Mouse (Mus musculus): Measurements from ENCODE around the gene Tnfaip8l2. TPM values are rescaled to one million over a fixed set of nuclear protein-coding genes. Genes with fewer than 3 reads are reported as not detected.
A peak's percentile ranks its signal among the peaks of the same experiment; 100 is the strongest.

Tnfaip8l2 gene
- polyA plus RNA-seq (2015; fragmentation: Nextera tagmentation; extraction: Ambion mirVana) = 3.0 and 3.6 TPM in 2 replicates

- peak; percentile 56; the same call in 1 of the 2 replicates for ATAC-seq (replicated peaks)
- Histone ChIP-seq H3K4me2 (no peak within 1 kb of the TSS), H3K27me3 (replicated peaks) (no peaks in the 10 kb centered on the region), H3K4me1 (no peaks in the 10 kb centered on the region), H3K4me3 (no peak within 1 kb of the TSS), H3K9me3 (no peaks in the 10 kb centered on the region), H3K36me3 (replicated peaks) (peaks cover 5% of the 10 kb centered on the region; the same call in 1 of the 2 replicates), H3K9ac (no peak within 1 kb of the TSS), H3K27ac (no peak within 1 kb of the TSS)
- WGBS = 83% methylated on average over 10 of the region's 10 CpGs
Observed at GRCm38 (mm10) chr3:95141952-95142616, at the start of gene Tnfaip8l2. TSS of gene Tnfaip8l2 (minus strand) at chr3:95142360.

DNA sequence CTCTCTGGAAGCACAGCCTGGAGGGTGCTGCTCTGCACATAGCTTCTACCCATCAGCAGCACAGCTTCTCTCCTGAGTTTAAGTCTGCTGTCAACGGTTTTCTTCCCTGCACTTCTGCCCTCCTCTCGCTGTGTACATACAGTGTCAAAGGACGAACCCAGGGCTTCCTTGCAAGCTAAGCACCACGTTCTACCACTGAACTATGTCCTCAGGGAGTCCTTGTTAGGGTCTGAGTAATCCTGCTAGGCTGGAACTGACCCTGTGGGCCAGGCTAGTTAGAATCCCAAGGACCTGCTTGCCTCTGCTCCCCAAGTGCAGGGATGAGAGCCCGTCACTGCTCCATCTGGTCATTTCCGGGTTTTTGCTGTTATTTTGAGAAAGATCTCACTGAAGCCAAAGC is 44.7 kb upstream of the Tnfaip8l2 start:
- Histone ChIP-seq H3K27ac (no peak overlapping the region), H3K4me3 (no peak overlapping the region), H3K9me3 (no peaks in the 10 kb centered on the region), H3K4me2 (no peak overlapping the region), H3K9ac (no peak overlapping the region), H3K4me1 (no peaks in the 10 kb centered on the region), H3K27me3 (replicated peaks) (no peaks in the 10 kb centered on the region), H3K36me3 (replicated peaks) (peaks cover 28% of the 10 kb centered on the region)
- ATAC-seq (replicated peaks) = no peak
- 90% methylated on average over 6 of the region's 6 CpGs for WGBS

GRCm38 (mm10) chr3:95186100-95186499 is 43.9 kb upstream of the Tnfaip8l2 start:
- Histone ChIP-seq H3K36me3 (replicated peaks) (peaks cover 28% of the 10 kb centered on the region), H3K9me3 (no peaks in the 10 kb centered on the region)
- 95% methylated on average over 2 of the region's 2 CpGs for WGBS

GRCm38 (mm10) chr3:95184796-95185577 is 42.8 kb upstream of the Tnfaip8l2 start:
- peaks cover 28% of the 10 kb centered on the region for H3K36me3 ChIP-seq (replicated peaks)
- no peaks in the 10 kb centered on the region for H3K27me3 ChIP-seq (replicated peaks)
- H3K4me2 ChIP-seq = no peak overlapping the region
- H3K9me3 ChIP-seq = no peaks in the 10 kb centered on the region
- no peak overlapping the region for H3K9ac ChIP-seq
- ATAC-seq (replicated peaks) = no peak
- no peak overlapping the region for H3K27ac ChIP-seq
- WGBS = 91% methylated on average over 9 of the region's 9 CpGs
- H3K4me3 ChIP-seq = no peak overlapping the region
- H3K4me1 ChIP-seq = no peaks in the 10 kb centered on the region

More at GRCm38 (mm10) chr3:95186100-95186499, 43.9 kb upstream of the Tnfaip8l2 start:
- Histone ChIP-seq H3K27ac (no peak overlapping the region), H3K4me1 (no peaks in the 10 kb centered on the region), H3K27me3 (replicated peaks) (no peaks in the 10 kb centered on the region), H3K4me2 (no peak overlapping the region), H3K4me3 (no peak overlapping the region), H3K9ac (no peak overlapping the region)
- no peak for ATAC-seq (replicated peaks)

DNA sequence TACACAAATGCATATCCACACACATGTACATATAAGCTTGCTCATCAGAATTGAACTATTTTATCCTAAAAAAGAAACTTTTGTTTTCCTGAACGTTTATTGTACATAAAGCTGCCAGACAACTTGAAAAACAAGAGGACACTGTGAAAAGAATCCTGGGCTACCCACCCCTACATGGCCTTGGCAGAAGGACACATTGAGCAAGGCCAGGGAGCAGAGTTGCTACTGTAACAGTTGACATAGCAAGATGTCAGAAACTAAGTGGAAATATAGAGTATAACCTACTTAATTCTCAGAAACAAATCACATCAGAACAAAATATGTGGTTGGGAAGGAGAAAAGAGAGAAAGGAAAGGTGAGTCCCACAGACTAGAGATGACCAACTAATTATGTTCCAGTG is 39.7 kb upstream of the Tnfaip8l2 start:
- H3K4me3 ChIP-seq = no peak overlapping the region
- ATAC-seq (replicated peaks) = no peak
- no peaks in the 10 kb centered on the region for H3K4me1 ChIP-seq
- H3K27ac ChIP-seq = no peak overlapping the region
- no peak overlapping the region for H3K4me2 ChIP-seq
- H3K27me3 ChIP-seq (replicated peaks) = no peaks in the 10 kb centered on the region
- H3K36me3 ChIP-seq (replicated peaks) = 0 out of 2 replicates have a peak, but pooled peaks cover 7% of the 10 kb centered on the region
- no peaks in the 10 kb centered on the region for H3K9me3 ChIP-seq
- H3K9ac ChIP-seq = no peak overlapping the region
- 59% methylated on average over 1 of the region's 1 CpGs for WGBS

GRCm38 (mm10) chr3:95179890-95180289 is 37.7 kb upstream of the Tnfaip8l2 start:
- ATAC-seq (replicated peaks) = no peak
- Histone ChIP-seq H3K4me3 (no peak overlapping the region), H3K36me3 (replicated peaks) (no peaks in the 10 kb centered on the region), H3K9me3 (no peaks in the 10 kb centered on the region), H3K4me1 (no peaks in the 10 kb centered on the region), H3K4me2 (no peak overlapping the region), H3K27ac (no peak overlapping the region), H3K9ac (no peak overlapping the region), H3K27me3 (replicated peaks) (no peaks in the 10 kb centered on the region)
- WGBS = 79% methylated on average over 3 of the region's 3 CpGs

- no peak for ATAC-seq (replicated peaks)
- 92% methylated on average over 5 of the region's 5 CpGs for WGBS
- H3K27me3 ChIP-seq (replicated peaks) = no peaks in the 10 kb centered on the region
- H3K9me3 ChIP-seq = no peaks in the 10 kb centered on the region
- no peak overlapping the region for H3K9ac ChIP-seq
- no peak overlapping the region for H3K4me3 ChIP-seq
- H3K36me3 ChIP-seq (replicated peaks) = no peaks in the 10 kb centered on the region
- no peak overlapping the region for H3K27ac ChIP-seq
- no peak overlapping the region for H3K4me2 ChIP-seq
- 0 out of 2 replicates have a peak, but pooled peaks cover 2% of the 10 kb centered on the region for H3K4me1 ChIP-seq
Observed at GRCm38 (mm10) chr3:95178948-95179347, 36.8 kb upstream of the Tnfaip8l2 start.

DNA sequence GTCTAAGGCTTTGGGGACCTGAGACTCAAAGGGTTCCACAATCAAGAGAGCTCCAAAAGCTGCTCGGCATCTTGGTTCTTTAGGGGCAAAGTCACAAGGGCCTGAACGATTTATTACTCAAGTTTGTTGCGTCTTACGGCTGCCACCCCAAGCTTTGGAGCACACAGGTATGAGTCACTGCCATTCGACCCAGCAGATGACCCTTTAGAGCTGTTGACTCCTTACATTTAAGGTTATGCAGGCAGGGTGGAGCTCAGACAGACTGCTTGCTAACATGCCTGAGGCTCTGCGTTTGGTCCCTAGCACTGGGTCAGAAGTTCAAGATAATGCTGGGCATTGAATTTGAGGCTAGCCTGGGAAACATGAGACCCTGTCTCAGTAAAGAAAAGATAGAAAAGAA is 35.4 kb upstream of the Tnfaip8l2 start:
- no peak for ATAC-seq (replicated peaks)
- Histone ChIP-seq H3K27ac (no peak overlapping the region), H3K9me3 (no peaks in the 10 kb centered on the region), H3K36me3 (replicated peaks) (peaks cover 4% of the 10 kb centered on the region; the same call in 1 of the 2 replicates), H3K27me3 (replicated peaks) (no peaks in the 10 kb centered on the region), H3K9ac (no peak overlapping the region), H3K4me2 (no peak overlapping the region), H3K4me1 (peaks cover 10% of the 10 kb centered on the region), H3K4me3 (no peak overlapping the region)
- WGBS = 80% methylated on average over 6 of the region's 6 CpGs

DNA sequence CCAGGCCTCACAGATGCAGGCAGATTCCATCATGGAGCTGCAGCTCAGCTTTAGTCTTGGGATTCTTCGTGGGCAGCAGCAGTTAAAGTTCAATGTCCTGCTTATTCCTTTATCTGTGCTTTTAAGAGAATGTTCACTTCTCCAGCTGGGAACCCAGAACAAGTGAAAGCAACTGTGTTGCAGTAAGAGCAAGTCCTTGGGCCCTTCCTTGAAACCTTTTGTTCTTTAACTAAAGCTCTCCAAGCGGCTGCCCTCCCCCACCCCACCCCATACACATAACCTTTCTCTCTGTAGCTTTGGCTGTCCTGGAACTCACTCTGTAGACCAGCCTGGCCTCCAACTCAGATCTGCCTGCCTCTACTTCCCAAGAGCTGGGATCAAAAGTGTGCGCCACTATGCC is 34.3 kb upstream of the Tnfaip8l2 start:
- H3K4me2 ChIP-seq = no peak overlapping the region
- ATAC-seq (replicated peaks) = no peak
- H3K4me1 ChIP-seq = peaks cover 10% of the 10 kb centered on the region
- H3K9ac ChIP-seq = no peak overlapping the region
- H3K27ac ChIP-seq = no peak overlapping the region
- H3K36me3 ChIP-seq (replicated peaks) = peaks cover 11% of the 10 kb centered on the region; the same call in 1 of the 2 replicates
- no peaks in the 10 kb centered on the region for H3K9me3 ChIP-seq
- H3K4me3 ChIP-seq = no peak overlapping the region
- WGBS = 63% methylated on average over 3 of the region's 3 CpGs
- H3K27me3 ChIP-seq (replicated peaks) = 0 out of 2 replicates have a peak, but pooled peaks cover 4% of the 10 kb centered on the region

DNA sequence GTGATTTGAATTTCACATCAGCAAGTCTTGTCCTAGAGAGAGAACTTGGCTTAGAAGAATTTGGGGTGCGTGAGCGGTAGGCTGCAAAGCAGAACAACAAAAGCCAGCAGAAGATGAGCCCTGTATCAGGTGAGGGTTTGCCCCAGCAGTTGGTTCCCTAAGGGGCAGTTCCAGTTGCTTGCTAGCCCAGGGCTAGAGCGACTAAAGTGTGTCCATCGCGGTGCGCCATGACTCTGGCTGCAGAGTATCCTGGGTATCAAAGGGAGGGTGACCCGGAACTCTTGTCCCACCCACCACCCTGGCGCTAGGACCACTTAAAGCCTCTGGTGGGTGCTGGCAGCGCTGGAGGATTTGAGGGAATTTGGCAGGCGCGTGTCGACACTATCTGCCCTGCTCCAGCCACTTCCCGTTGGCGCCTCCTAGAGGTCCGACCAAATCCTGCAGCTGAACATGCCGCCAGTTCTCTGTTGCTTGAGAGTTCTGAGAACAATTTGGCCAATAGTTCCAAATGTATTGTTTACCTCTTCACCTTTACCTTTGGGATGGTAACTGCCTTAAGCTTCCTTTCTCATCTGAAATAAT is 31.9 kb upstream of the Tnfaip8l2 start:
- Histone ChIP-seq H3K9me3 (no peaks in the 10 kb centered on the region), H3K27ac (no peak overlapping the region), H3K27me3 (replicated peaks) (peaks cover 27% of the 10 kb centered on the region), H3K9ac (no peak overlapping the region), H3K36me3 (replicated peaks) (peaks cover 35% of the 10 kb centered on the region), H3K4me3 (no peak overlapping the region), H3K4me2 (peak overlapping the region; percentile 21; the same call in 1 of the 2 replicates), H3K4me1 (peaks cover 10% of the 10 kb centered on the region)
- 9% methylated on average over 16 of the region's 16 CpGs for WGBS
- ATAC-seq (replicated peaks) = peak; percentile 37

DNA sequence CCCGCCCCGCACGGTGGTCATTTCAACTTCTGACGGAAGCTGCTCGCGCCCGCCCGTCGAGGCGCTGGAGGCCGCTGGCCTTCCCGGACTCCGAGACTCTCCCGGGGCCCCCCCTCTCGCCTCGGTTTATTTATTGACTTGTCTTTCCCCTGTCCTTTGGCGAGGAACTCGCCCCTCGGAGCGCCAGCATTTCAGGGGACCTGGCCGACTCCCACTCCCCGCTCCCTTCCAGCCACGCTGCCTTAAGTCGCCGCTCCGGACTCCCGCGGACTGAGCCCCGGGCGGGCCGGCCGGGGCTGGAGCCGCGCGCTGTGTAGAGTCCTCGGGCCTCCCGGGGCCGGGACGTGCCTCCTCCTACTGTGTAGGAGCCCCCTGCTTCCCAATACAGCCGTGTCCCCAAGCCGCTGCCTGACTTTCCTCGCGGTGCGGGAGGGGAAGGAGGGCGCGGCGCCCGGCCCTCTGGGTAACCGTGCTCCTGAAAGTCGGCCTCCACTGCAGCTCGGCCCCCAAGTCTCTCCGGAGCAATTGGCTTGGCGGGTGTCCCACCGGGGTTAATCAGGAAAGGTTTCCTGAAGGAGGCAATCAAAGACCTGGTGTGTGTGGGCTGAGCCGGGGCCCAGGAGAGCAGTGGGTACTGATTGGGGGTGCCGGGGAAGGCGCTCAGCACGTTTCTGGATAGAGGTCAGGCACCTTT is 31.2 kb upstream of the Tnfaip8l2 start:
- Histone ChIP-seq H3K27me3 (replicated peaks) (peaks cover 34% of the 10 kb centered on the region), H3K4me3 (peak overlapping the region; percentile 6; the same call in 1 of the 2 replicates), H3K36me3 (replicated peaks) (peaks cover 42% of the 10 kb centered on the region), H3K27ac (0 out of 2 replicates have a peak overlapping the region, but pooled peaks have one; percentile 1), H3K9ac (no peak overlapping the region), H3K9me3 (no peaks in the 10 kb centered on the region), H3K4me1 (peaks cover 10% of the 10 kb centered on the region), H3K4me2 (peak overlapping the region; percentile 24)
- WGBS = 8% methylated on average over 58 of the region's 58 CpGs
- peak; percentile 46 for ATAC-seq (replicated peaks)

Measured in midbrain, embryonic 15.5 days (tissue).